Mouse (Mus musculus): ENCODE results near the gene Nek10.
"Not testable (repeated sequence)": the region's sequence is repeated elsewhere in the genome, so short reads cannot be mapped to it uniquely, and the experiment has no call there.

The Nek10 gene

GRCm38 (mm10) chr14:14803115-14803514 lies at the start of gene Nek10:
Gene Nek10, plus strand, starts transcription at chr14:14803415.
- not testable (repeated sequence) for DNase-seq

DNA sequence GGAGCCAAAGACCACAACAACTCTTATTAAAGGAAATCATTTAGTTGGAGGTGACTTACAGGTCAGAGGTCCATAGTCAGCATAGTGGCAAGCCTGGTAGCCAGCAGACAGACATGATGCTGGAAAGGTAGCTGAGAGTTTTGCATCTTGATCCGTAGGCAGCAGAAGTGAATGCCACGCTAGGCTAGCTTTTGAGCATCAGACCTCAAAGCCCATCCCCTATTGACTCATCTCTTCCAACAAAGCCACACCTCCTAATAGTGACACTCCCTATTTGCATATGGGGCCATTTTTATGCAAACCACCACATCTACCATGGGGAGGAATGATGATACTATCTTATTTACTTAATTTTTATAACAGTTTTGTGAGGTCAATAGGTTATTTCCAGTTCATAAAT lies 22.0 kb upstream of the Nek10 start:
- DNase-seq: no peak

GRCm38 (mm10) chr14:14784223-14784622 lies 19.0 kb upstream of the Nek10 start:
- no peak for DNase-seq

GRCm38 (mm10) chr14:14786979-14787378 lies 16.2 kb upstream of the Nek10 start:
- DNase-seq: no peak

DNA sequence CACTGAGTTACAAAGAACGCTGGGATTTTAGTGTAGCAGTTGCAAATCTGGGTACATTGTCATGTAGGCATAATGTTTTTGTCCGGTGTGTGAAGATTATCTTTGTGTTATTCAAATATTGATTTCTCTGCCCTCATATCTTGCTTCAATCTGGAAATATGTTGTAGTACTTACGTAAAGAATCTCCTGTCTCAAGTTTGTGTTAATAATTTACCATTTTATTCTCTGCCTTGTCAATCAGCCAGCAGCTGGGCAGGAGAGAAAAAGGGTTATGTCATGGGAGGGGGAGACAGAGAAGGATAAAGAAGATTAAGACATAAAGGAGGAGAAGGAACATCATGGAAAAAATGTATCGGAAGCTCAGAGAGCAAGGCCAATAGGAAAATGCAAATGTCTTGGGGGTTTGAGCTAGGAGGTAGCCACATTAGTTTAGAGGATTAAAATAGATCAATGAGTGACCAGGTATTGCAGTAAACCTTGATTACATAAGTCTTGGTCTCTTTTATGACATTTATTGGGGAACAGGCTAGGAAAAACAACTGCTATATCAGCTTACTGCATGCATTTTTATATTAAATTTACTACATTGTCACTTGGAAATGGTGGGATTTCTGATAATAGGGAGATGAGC lies 13.3 kb upstream of the Nek10 start:
- no peak for DNase-seq

GRCm38 (mm10) chr14:14799861-14800260 lies 3.4 kb upstream of the Nek10 start:
- no peak for DNase-seq

DNA sequence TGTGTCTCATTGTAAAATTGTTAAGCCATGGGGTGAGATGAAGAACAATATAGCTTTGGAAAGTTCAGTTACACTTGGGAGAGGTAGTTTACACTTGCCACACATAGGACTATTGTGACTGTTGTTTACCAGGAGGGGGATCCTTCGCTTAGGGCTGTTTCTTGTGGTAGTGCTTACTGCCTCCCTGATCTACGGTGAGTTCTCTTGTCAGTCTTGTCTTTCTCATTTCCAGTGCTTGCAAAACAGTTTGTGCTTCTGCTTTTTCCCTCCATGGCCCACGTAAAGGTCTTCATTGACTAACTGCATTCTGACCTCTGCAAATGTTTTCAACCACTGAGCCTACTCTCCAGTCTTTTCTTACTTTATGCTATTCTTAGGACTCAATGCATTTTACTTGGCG lies 2.9 kb upstream of the Nek10 start:
- DNase-seq: no peak

DNA sequence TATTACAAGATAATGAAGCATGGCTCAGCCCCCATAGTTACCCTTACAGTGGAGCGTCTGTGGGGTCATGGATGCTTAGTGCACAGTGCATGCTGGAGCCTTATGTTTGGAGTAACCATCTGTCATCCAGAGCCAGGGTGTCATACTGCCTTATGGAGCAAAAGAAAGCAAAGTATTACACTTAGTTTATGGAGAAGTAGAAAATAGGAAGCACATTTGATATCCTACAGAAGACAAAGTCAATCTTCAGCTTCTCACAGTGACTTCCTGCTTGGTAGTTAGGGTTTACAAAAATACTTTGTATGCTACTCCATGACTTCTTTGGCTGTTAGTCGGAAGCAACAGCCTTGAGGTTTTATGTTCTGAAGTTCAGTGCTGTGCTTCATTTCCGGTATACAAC lies 2.4 kb upstream of the Nek10 start:
- no peak for DNase-seq

- DNase-seq: peak; percentile 36
These were observed 804 bp downstream of the Nek10 start for GRCm38 (mm10) chr14:14803921-14804517.

DNA sequence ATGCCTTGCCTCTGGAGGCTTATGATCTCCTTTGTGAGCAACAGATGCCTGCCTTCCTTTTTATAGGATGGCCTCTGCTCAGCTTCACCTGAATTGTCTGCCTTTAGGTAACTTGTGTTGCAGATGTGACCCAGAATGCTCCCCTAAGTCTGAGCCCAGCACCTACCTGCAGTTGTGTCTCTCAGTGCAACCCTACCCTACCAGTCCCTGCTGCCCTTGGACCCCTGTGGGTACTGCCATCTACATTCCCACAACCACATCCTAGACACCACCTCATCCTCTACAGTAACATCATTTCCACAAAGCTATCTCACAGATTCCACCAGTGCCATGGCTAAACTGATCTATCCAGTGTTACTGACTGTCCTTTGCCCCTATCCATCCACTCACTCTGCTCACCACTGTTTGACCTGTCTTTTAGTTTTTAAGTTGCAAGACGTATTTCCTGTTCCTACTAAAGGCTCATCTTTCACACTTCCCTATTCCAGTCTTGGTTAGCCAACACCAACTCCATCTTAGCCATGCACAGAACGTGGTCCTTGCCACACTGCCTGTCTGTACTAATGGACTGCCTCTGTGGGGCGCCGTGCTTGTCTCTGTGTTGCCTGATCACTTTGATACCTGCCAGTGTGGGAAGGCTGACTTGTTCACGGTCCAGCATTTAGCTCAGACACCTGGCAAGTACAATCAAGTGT lies 1.4 kb downstream of the Nek10 start:
- peak; percentile 4 for DNase-seq

- DNase-seq: peak; percentile 27
These were observed 29.5 kb downstream of the Nek10 start for GRCm38 (mm10) chr14:14832520-14833240.

DNA sequence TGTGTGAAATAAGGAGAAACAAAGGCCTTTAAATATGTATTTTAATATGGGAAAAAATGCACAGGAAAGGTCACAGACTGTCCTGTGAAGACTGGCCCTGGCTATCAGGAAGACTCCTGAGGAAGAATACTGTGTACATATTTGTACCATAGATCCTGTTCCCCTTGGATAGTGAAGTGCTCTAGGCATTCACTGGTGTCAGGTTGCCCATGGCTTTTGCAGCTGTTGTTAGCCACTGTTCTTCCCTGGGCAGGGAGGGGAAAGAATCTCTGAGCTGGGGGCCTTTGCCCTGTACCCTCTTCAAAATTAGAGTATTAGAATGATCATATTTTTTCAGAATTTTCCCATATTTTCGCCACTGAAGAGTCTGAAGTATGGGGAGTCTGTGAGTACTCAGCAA lies 30.3 kb downstream of the Nek10 start:
- no peak for DNase-seq

DNA sequence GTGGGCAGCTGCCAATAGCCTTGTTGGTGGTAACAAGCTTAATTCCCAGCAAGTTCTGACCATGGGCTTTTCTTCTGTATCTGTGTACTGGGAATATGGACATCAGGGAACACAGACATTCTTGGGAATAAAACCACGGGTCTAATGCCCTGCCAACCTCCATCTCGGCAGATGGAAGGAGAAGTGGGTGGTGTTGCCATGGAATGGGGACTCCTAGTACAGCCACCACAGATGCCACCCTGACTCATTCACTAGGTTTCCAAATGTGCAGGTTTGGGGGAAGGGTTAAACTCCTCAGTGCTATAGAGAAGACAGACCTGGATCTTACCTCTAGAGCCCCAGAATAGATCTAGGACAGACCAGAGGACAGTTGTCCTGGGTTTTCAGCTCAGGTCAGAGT lies 31.1 kb downstream of the Nek10 start:
- DNase-seq: no peak

GRCm38 (mm10) chr14:14837627-14838026 lies 34.4 kb downstream of the Nek10 start:
- DNase-seq: no peak

- no peak for DNase-seq
These were observed 34.9 kb downstream of the Nek10 start for GRCm38 (mm10) chr14:14838109-14838508.

- no peak for DNase-seq
These were observed 39.7 kb downstream of the Nek10 start for GRCm38 (mm10) chr14:14842734-14843530.

DNA sequence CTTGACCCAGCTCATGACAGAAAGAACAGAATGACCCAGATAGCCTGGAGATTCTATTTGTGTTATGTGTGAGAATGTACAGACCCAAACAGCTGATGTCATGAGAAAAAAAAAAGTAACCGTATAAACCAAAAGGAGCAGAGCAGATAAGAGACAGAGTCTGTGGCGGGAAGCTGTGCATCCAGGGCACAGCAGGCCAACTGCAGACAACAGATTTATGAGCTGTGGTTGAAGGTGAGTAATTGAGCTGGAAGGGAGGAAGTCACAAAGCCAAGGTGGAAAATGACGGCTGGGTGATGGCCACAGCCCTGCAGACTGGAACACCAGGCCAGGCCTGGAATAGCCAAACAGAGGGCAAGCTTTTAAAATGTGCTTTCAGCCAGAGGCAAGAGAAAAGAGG lies 49.6 kb downstream of the Nek10 start:
- no peak for DNase-seq

DNA sequence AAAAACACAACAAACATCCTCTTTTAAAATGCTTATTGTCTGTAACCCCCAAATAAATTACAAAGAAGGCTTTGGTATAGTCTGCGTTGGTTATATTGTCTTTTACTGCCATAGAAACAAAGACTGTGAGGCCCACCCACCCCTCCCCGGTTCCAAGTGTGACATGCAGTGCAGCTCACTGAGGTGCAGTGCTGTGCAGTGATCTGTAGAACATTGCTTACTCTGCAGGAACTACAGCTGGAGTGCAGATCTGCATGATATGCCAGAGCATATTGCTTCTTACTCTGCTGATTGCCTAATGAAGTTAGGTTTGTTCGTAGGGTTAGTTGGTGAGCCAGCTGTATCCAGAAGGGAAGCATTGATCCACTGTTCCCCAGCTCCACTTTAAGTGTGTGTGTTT lies 57.1 kb downstream of the Nek10 start:
- DNase-seq: no peak

DNA sequence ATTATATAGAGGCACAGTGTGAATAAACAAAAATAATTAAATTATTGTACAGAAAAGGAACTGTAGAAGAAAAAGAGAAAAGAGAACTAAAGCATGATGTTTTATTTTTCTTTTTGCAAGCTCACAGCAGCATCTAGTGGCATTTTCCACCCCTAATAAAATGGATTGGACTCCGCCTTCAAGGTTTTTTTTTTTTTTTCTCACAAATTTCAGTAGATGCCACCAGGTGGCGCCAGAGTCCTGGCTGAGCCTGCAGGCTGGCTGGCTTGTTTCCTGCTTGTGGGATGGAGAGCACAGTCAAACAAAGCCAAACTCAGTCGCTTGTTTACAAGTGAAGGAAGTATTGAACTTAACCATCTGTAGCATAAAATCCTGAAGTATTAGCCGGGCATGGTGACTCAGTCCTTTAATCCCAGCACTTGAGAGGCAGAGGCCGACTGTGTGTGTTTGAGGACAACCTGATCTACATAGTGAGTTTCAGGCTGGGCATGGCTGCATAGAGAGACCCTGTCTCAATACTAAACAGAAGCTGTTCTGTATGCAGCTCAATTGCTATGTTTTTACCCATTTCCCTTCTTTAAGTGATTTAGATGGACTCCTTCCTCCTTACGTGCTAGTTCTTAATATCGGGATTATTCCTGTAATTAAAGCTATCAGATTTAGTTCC lies 60.6 kb downstream of the Nek10 start:
- DNase-seq: peak; percentile 72

DNA sequence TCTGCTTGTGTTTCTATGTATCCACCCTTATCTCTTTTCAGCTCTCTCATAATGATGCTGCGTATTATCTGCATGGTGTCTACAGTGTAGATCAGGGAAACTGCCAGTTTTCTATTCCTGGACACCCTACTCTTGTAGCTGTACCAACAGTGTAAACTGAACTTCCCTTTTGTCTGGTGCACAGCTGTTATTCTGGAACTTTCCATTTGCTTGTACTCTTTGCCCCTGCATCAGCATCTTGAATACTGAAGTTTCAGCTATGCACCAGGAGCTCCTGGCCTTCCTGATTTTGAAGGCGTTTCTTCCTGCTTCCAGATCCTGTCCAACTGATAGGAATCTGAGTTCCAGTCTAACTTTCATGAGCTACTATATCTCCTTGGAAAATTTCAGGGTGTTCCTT lies 66.0 kb downstream of the Nek10 start:
- no peak for DNase-seq

DNA sequence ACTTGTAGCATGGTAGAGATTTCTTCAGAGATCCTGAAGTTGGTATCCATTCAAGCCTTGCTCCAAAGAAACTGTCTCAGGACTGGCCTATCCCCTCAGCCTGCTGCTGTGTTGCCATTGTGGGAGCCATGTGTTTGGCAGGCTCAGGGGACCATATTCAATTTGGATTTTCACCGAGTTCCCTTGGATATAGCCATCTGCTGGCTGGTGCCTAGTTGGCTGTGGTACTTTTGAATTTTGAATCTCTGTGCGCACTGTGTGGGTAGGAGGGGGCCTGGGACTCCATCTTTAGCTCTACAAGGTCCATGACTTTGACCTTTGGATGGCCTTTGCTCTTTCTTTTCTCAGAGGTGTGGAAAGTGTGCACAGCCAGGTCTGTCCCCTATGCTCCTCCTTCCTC lies 66.8 kb downstream of the Nek10 start:
- no peak for DNase-seq

GRCm38 (mm10) chr14:14870463-14870862 lies 67.2 kb downstream of the Nek10 start:
- DNase-seq: no peak
